Comparison of ENCODE assay signal across 16 mouse cellular contexts in genomic region chr2:103676808-103677207, GRCm38 (mm10).
"Had no signal": no experiment of that assay in that cellular context is flagged by ENCODE, and none has a peak within 500 bp of the region (broad histone marks: within the 10 kb centered on the region; RNA-seq: fewer than 3 reads in every experiment).

No protein-coding gene starts in this region.

- H3K4me3 ChIP-seq: liver, embryonic 13.5 days; midbrain, embryonic 12.5 days; myocyte; neural tube, embryonic 13.5 days had no signal

- DNase-seq: kidney, adult 2 months; kidney, postnatal 36 days; liver; liver, embryonic 13.5 days; lung, adult 2 months; lung, postnatal 14 days; lung, postnatal 4 days; retina, postnatal 1 day; right cerebral cortex, postnatal 25 days; spleen, adult 18-20 months; thymus, adult 18-20 months; thymus, postnatal 14 days had no signal

- H3K36me3 ChIP-seq: liver, embryonic 13.5 days; neural tube, embryonic 13.5 days had no signal

- H3K9me3 ChIP-seq: liver, embryonic 13.5 days; midbrain, embryonic 12.5 days; neural tube, embryonic 13.5 days had no signal

- H3K27ac ChIP-seq: kidney, postnatal 0 days; liver, embryonic 13.5 days; midbrain, embryonic 12.5 days; neural tube, embryonic 13.5 days had no signal

- H3K4me1 ChIP-seq: liver, embryonic 13.5 days had no signal

- H3K27me3 ChIP-seq: midbrain, embryonic 12.5 days; neural tube, embryonic 13.5 days had no signal
